Mouse (Mus musculus): ENCODE data around the gene Casc3. TPM values are rescaled to one million over a fixed set of nuclear protein-coding genes. Genes with fewer than 3 reads are reported as not detected.
"Not testable (repeated sequence)": the region's sequence is repeated elsewhere in the genome, so short reads cannot be mapped to it uniquely, and the experiment has no call there.

Casc3 gene
- polyA plus RNA-seq, 1 experiment from 2014 or later, result 23.8 TPM

DNA sequence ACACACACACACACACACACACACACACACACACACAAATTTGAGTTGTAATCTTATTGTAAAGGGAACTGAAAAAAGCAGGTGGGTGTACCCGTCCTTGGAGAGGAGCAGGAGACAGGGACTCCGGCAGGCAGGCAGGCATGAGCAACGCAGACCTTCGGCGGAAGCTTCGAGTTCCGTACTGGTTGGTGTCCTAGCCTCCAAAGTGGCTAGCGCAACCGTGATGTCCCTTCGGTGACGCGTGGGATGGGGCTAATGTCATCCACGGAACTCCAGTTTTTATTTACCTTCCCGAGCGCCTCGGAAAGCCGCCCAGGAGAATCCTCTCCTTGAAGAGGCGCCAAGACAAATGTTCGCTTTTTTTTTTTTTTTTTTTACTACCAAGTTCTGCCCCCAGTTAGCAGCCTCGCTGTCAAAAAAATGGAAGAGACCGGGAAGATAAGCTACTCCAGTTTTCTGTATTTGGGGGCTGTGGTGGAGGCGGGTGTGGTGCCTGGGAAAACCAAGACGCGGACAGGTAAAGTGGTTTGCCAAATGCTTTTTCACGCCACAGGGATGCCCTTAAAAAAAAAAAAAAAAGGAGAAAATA is 15.4 kb upstream of the Casc3 start:
- no peak for DNase-seq (ENCODE audit: low spot score)

DNA sequence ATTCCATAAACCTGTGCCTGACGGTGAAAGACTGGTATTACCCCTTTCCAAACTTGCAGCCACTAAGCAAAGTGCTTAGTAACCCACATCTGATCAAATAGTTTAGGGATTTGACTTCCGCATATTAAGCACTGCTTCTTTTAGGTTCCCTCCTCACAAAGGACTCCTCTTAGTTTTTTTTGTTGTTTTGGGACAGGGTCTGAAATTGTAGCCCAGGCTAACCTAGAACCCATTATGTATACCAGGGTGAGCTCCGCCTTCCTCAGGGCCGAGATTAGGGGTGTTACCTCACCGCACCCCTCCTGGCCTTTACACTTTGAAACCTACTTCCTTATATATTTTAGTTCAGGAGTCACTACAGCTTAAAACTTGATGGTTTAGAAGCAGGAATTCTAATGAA is 14.9 kb upstream of the Casc3 start:
- DNase-seq (ENCODE audit: low spot score), result no peak

DNA sequence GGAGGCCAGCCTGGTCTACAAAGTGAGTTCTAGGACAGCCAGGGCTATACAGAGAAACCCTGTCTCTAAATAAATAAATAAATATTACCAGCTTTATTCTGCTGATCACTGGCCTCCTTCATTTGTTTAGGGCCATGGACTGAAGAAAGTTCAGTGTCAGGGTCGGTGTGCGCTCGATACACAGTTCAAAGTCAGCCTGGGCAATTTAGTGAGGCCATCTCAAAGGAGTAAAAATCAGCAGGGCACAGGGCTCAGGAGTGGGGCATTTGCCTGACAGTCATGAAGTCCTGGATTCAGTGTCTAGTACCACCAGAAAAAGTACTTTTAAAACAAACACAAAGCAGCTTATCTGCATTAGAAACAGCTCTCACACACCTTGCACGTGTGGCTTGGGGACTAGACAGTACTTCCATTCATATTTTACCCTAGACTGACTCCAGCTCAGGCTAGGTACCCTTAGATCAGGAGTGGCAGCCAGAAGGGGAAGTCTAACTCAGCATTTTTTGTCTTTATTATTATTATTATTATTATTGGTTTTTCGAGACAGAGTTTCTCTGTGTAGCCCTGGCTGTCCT is 14.0 kb upstream of the Casc3 start:
- DNase-seq (ENCODE audit: low spot score), result no peak

DNA sequence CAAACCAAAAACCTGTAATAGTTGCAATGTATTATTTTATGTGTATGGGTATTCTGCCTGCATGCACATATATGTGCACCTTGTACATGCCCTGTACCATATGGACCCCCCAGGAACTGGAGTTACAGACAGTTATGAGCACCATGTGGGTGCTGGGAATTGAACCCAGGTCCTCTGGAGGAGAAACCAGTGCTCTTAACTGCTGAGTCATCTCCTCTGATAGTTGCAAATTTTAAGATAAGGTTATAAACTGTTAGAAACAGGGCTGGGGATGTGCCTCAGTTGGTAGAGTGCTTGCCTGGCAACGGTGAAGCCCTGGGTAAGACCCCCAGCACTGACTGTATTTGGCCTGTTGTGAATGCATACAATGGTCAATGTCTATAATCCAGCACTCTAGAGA is 13.3 kb upstream of the Casc3 start:
- no peak for DNase-seq (ENCODE audit: low spot score)

DNA sequence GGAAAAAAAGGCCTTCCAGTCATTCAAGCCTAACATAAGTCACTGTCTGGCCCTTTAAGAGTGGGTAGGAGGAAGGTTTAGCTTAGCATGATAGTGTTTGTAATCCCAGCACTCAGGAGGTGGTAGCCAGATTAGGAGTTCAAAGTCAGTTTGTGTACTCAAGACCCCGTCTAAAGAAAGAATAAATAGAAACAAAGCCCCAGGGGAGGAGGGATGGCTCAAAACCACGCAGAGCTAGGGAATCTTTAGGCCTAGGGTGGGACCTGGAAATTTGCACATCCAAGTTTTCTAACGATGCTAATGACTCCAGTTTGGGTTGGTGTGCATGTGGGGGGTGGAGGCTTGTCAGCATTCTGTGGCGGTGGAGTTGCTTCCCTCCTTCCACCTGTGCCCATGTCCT is 12.6 kb upstream of the Casc3 start:
- DNase-seq (ENCODE audit: low spot score), result no peak

DNA sequence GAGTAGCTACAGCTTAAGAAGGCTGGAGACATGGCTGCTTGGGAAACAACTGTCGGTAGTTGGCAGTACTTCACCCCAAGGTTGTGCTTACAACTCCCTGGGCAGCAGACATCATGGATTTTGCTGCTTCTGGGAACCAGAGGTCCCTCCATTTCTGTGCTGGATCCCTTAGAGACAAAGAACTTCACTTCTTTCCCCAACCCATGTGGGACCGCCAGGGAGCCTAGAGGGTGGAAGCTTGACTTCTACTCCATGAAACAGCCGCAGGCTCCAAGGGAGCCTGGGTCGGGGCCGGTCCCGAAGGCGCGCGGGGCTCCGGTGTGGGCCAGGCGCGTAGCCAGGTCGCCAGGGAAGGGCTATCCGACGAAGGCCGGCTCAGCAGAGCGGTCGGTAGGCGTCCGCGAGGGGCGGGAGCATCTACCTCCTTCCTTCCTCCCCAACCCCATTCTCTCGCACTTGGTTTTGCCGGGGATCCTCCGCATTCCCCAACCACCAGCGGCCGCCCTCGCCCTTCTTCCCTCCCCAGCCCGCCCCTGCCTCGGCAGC is 10.2 kb upstream of the Casc3 start:
- DNase-seq (ENCODE audit: low spot score), result peak; percentile 63

DNA sequence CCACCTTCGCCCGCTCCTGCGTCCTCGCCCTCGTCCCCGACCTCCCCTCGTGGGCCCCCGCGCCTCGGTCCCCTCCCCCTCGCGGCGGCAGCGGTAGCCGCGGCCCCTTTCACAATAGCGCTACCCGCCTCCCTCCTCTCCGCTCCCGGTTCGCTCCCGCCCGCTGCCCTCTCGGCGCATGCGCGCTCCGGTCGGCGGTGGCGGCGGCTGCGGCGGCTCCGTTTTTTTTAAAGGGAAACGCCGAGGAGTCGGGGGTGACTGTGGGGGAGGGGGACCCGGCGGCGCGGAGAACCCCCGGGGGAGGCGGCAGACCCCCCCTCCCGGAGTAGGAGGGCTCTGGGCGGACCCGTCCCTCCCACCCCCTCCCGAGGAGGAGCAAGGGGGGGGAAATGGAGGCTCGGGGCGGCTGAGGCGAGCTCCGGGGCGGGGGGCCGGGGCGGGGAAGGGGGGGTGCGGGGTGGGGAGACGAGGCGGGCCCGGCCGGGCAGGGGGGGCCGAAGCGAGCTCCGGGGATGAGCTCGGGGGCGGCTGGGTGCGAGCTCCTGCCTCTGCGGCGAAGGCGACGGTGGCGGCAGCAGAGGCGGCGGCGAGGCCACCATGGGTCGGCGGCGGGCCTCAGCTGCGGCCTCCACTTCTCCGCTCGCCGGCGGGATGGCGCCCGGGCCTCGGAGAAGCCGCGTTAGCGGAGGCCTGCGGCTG is 9.5 kb upstream of the Casc3 start, which contains the start of gene Msl1:
Gene Msl1 (plus strand): TSS at position 502 of the 699 bp plus-strand sequence.
- peak; percentile 89 for DNase-seq (ENCODE audit: low spot score)

DNA sequence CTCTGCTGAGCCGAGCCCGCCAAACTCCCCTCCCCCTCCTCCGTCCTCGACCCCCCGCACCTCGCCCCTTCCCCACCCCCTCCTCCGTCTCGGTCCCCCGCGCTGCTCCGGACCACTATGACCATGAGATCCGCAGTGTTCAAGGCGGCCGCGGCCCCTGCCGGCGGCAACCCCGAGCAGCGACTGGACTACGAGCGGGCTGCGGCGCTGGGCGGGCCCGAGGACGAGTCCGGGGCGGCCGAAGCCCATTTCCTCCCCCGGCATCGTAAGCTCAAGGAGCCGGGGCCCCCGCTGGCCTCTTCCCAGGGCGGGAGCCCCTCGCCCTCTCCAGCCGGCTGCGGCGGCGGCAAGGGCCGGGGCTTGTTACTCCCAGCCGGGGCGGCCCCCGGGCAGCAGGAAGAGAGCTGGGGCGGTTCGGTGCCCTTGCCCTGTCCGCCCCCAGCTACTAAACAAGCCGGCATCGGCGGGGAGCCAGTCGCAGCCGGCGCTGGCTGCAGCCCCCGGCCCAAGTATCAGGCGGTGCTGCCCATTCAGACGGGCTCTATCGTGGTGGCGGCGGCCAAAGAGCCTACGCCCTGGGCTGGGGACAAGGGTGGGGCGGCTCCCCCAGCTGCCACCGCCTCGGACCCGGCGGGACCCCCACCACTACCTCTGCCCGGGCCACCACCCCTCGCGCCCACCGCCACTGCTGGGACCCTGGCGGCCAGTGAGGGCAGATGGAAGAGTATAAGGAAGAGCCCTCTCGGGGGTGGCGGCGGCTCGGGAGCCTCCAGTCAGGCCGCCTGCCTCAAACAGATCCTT is 8.8 kb upstream of the Casc3 start:
- DNase-seq (ENCODE audit: low spot score), result peak; percentile 27

DNA sequence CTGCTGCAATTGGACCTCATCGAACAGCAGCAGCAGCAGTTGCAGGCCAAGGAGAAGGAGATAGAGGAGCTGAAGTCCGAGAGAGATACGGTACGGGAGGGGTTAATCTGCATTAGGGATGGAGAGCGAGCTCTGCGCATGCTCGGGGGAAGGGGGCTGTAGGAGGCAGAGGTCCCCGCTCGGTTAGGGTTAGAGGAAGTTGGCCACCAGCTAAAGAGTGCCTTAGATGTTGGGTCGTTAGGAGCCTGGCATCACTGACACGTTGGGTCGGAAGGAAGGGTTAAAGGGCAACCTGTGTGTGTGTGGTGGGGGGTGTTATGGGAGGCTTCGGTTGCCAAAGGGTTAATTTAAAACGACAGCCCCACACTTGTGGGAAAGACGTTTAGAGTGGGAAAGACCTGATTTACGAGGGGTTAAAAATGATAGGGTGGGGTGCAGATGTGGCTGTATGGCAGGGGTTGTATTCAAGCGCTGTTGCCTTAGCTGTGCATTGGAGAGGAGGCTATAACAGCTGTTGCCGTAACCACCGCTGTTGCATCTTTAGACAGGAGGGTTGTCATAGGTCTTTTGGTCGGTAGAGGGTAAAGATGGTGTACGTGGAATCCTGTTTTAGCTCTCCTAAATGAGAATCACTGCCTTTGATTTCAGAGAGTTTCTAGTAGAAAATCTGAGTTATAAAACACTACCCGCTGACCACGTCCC is 8.0 kb upstream of the Casc3 start:
- DNase-seq (ENCODE audit: low spot score), result peak; percentile 74

DNA sequence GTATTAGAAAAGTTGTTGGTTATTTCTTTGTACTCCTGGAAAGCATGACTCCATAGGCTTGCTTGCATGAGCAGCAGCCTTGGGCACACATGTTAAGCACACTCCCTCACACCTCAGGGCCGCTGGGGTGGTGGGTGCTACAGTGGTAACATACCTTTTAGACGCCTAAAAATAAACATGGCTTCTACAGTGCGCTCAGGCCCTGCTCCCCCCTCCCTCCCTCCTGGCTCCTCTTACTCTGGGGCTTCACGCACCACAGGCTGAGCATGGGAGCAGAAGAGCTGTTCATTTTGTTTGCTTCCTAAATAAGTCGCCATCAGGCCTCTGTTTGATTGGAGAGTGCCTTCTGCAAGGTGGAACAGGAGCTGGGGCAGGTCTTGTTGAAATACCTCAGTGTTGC is 7.4 kb upstream of the Casc3 start:
- no peak for DNase-seq (ENCODE audit: low spot score)

DNA sequence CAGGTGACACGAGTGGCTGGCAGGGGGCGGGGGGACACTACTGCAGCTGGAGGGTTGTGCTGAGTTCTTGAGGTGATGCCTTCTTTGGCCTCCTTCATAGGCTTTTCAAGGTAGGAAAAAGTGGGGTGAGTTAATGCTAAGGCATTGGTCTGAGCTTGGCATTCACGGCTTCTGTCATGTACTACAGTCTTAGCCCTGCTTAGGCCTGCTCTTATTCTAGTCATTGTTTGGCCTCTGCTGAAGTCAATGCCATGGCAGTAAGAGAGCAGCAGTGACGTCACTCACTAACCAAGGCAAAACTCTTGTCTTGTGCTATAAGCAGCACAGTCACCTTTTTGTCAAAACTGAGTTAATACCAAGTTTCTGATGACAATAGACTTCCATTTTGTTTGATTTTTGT is 6.8 kb upstream of the Casc3 start:
- no peak for DNase-seq (ENCODE audit: low spot score)

DNA sequence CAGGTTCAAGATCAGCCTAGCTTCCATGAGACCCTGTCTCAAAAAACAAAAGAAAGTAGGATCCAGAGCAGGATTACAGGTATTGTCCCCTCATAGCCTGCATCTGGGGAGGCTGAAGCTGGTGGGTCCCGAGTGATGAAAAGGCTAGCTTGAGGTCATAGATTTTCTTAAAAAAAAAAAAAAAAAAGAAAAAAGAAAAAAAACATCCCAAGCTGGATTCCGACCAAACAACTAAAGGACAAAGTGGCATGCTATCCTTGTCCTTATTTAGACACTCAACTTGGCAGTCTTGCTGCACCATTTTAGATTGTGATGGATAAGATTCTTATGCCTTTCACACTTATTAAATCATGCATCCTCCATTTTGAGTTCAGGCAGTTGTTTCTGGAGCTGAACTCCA is 3.7 kb downstream of the Casc3 start:
- DNase-seq (ENCODE audit: low spot score), result no peak

DNA sequence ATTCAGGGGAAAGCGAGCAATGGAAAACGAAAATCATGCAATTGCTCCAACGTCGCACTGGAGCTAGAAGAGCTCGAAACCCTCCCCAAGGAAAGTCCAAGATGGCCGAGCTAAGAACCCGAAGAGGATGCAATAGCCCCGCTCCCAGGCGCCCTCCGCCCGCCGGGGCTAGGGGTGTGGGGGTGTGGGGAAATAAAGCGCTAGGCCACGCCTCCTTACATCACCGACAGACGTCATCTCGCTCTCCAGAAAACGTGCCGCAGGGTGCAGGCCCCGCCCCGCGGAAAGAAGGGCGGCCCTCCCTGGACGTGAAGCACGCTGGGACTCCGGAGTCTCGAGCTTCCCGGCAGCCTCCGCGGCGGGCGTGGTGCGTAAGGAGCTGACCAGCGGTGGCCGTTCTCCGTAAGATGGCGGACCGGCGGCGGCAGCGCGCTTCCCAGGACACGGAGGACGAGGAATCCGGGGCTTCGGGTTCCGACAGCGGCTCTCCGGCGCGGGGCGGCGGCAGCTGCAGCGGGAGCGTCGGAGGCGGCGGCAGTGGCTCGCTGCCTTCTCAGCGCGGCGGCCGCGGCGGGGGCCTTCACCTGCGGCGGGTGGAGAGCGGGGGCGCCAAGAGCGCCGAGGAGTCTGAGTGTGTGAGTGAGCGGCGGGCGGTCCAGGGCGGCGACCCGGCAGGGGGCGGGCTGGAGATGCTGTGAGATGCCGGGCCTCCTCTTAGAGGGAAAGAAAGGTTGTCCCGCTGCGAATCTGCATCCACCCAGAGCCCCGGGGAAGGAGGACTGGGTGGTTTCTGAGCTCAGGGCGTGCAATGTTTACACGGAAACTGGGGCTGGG is 5.0 kb downstream of the Casc3 start:
- peak; percentile 99 for DNase-seq (ENCODE audit: low spot score)

DNA sequence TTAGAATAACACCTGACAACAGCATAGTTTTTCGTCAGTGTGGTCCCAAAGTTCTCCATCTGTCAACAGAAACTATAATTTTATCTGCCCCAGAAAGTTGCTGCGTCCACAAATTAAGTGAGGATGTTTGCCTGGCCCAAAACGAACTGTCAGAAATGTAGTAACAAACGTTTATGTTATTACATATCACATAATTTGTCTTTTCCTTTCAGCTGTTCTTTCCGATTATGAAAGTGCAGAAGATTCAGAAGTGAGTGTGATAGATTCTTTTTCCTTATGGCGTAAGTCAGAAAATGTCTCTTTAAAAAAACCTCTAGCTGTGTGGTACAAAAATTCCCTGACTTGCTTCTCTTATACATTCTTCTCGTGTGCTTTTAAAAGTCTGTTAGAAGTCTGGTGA is 6.0 kb downstream of the Casc3 start:
- DNase-seq (ENCODE audit: low spot score), result no peak

DNA sequence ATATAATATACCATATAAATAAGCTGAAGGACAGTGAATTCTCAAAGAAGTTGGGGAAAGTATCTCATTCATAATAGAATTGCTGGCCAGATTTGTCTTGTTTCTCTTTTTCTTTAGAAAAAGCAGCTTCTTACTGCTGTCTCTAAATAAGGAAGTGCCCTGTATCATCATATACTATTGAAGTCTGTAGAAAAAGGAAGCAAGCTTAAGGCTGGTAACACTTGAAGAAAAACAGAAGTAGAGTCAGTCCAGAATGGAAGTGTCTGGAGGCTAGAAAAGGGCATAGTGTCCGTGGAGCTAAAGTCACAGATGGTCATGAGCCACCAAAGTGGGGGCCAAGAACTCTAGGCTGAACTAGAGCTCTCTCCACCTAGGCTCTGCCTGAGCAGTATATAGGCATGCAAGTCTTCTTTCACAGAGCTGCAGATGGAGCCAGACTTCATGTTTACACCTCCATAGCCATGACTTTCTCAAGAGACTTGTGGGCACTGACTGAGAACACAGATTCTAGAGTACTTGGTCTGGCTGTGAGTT is 12.1 kb downstream of the Casc3 start:
- DNase-seq (ENCODE audit: low spot score), result no peak

DNA sequence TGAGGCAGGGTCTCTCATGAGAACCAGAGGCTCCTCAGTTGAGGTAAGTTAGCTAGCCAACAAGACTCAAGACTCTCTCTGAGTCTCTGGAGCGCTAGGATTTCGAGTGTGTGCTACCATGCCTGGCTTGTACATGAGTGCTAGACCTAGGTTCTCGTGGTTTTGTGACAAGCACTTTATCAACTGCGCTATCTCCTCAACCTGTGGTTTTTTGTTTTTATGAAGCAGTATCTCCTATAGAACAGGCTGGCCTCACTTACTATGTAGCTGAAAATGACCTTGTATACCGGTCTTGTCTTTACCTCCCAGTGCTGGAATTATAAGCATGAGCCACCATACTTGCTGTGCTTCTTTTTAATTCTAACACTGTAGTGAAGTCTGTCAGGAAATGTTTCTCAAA is 16.3 kb downstream of the Casc3 start:
- DNase-seq (ENCODE audit: low spot score), result no peak

DNA sequence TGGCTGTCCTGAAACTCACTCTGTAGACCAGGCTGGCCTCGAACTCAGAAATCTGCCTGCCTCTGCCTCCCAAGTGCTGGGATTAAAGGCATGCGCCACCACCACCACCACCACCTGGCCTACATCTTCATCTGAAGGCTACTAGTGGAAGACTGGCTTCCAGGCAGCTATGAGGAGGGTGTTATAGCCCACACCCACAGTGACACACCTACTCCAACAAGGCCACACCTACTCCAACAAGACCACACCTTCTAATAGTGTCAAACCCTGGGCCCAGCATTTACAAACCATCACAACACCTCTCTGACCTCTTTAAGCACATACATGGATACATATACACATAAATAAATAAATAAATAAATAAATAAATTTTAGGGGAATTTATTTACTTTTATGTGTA is 21.4 kb downstream of the Casc3 start:
- DNase-seq (ENCODE audit: low spot score), result not testable (repeated sequence)

DNA sequence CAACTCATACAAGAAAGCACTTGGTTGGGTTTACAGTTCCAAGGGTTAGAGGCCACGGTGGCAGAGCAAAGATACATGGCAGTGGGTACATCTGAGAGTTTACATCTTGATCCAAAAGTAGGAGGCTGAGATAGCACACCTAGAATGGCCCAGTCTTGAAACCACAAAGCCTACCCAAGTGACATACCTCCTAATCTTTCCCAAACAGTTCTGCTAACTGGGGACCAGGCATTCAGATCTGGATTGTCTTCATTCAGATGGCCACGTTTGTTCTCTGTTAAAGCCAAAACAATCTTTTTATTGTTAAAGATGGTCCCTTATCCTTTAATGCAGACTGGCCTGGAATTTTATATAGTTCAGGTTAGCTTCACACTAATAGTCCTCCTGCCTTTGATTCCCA is 23.2 kb downstream of the Casc3 start:
- no peak for DNase-seq (ENCODE audit: low spot score)

DNA sequence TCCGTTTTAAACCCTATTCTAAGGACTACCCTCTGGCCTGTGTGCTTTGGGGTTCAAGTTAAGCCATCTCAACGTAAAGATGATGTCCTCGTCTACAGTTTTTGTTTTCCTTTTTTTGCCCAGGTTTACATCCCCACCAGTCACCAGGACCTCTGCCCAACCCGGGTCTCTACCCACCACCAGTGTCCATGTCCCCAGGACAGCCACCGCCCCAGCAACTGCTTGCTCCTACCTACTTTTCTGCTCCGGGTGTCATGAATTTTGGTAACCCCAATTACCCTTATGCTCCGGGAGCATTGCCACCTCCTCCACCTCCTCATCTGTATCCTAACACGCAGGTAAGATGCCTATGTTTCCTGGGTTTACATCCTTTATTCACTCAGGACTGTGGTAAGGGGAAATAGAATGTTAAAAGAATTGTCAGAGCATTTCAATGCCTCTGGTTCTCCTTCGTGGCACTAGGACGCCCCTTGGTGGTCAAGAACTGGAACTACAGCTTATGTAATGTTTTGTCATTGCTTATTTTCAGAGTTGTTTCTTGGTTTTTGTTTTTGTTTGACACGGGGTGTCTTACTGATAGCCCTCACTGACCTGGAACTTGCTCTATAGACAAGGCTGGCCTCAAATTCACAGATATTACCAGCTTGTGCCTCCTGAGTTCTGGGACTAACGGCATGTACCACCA is 24.5 kb downstream of the Casc3 start:
- peak; percentile 66 for DNase-seq (ENCODE audit: low spot score)

Data from thymus, postnatal 0 days (tissue).